Mouse (Mus musculus): ENCODE measurements around the gene Gm49325. TPM values are rescaled to one million over a fixed set of nuclear protein-coding genes. Genes with fewer than 3 reads are reported as not detected.
A peak's percentile ranks its signal among the peaks of the same experiment; 100 is the strongest.

Gene Gm49325
- polyA plus RNA-seq, 1 experiment from 2014 or later: not detected

DNA sequence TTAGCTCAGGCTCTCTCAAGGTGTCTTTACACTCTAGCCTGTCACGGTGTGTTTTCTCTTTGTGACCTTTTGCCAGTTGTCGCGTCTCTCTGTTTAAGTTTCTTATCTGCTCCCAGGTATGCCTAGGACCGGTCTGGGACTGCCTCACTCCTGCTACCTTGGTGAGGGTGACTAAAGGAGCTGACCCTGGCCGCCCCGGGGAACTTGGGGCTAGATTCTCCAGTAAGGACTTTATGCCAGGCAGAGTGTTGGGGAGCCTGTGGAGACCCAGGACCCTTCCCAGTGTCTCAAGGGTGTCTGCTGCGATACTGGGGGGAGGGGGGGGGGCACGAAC, 23.7 kb upstream of the Gm49325 start:
- Histone ChIP-seq H3K36me3 (ENCODE audit: control insufficient read depth, insufficient read depth, low read length) (no peaks in the 10 kb centered on the region; the same call in 1 of the 2 replicates), H3K4me1 (ENCODE audit: control insufficient read depth, insufficient read depth, low read length) (0 out of 2 replicates have a peak, but pooled peaks cover 5% of the 10 kb centered on the region), H3K4me3 (ENCODE audit: low read depth, low read length) (peak overlapping the region; percentile 85), H3K27ac (ENCODE audit: low read length) (peak overlapping the region; percentile 91), H3K4me2 (replicated peaks; ENCODE audit: low read depth, low read length) (peak overlapping the region; percentile 82), H3K9me3 (ENCODE audit: control insufficient read depth, low read depth, low read length) (no peaks in the 10 kb centered on the region), H3K9ac (replicated peaks; ENCODE audit: low read depth, low read length) (peak overlapping the region; percentile 79), H3K27me3 (ENCODE audit: control insufficient read depth, insufficient read depth, low read length) (no peaks in the 10 kb centered on the region)
- ATAC-seq (ENCODE audit: insufficient number of reproducible peaks, insufficient read depth, low FRiP score, low read depth): peak; percentile 36; the same call in 1 of the 2 replicates
- WGBS: 5% methylated on average over 8 of the region's 8 CpGs

GRCm38 (mm10) chr10:77583795-77584422, 22.1 kb upstream of the Gm49325 start:
- no peaks in the 10 kb centered on the region for H3K27me3 ChIP-seq (ENCODE audit: control insufficient read depth, insufficient read depth, low read length)
- 0 out of 2 replicates have a peak overlapping the region, but pooled peaks have one; percentile 82 for H3K4me2 ChIP-seq (replicated peaks; ENCODE audit: low read depth, low read length)
- H3K36me3 ChIP-seq (ENCODE audit: control insufficient read depth, insufficient read depth, low read length): peaks cover 5% of the 10 kb centered on the region; the same call in 1 of the 2 replicates
- H3K4me3 ChIP-seq (ENCODE audit: low read depth, low read length): no peak overlapping the region
- no peak overlapping the region for H3K27ac ChIP-seq (ENCODE audit: low read length)
- H3K4me1 ChIP-seq (ENCODE audit: control insufficient read depth, insufficient read depth, low read length): peaks cover 5% of the 10 kb centered on the region; the same call in 1 of the 2 replicates
- WGBS: 72% methylated on average over 10 of the region's 10 CpGs
- H3K9ac ChIP-seq (replicated peaks; ENCODE audit: low read depth, low read length): 0 out of 2 replicates have a peak overlapping the region, but pooled peaks have one; percentile 6
- no peaks in the 10 kb centered on the region for H3K9me3 ChIP-seq (ENCODE audit: control insufficient read depth, low read depth, low read length)
- ATAC-seq (ENCODE audit: insufficient number of reproducible peaks, insufficient read depth, low FRiP score, low read depth): no peak

DNA sequence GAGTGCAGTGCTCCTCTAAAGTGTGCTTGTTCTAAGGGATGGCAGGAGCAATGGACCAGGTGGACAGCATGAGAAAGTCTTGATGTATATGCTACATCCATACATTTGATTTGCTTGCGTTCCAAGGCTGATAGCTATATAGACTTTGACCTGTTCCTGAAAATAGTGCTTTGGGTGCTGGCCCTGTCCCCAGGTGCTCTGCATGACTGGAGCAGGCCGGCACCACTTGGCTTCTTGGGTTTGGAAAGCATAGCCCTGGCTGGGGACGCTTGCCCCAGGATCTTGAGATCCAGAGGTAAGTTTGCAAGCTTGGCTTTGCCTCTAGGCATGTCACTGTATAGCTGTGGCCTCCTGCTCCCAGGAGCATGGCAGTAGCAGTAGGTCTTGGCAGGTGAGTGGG, 19.4 kb upstream of the Gm49325 start:
- no peaks in the 10 kb centered on the region for H3K27me3 ChIP-seq (ENCODE audit: control insufficient read depth, insufficient read depth, low read length)
- peaks cover 13% of the 10 kb centered on the region for H3K4me1 ChIP-seq (ENCODE audit: control insufficient read depth, insufficient read depth, low read length)
- WGBS: 90% methylated on average over 3 of the region's 3 CpGs
- H3K4me2 ChIP-seq (replicated peaks; ENCODE audit: low read depth, low read length): no peak overlapping the region
- H3K27ac ChIP-seq (ENCODE audit: low read length): no peak overlapping the region
- peaks cover 15% of the 10 kb centered on the region for H3K36me3 ChIP-seq (ENCODE audit: control insufficient read depth, insufficient read depth, low read length)
- no peaks in the 10 kb centered on the region for H3K9me3 ChIP-seq (ENCODE audit: control insufficient read depth, low read depth, low read length)
- no peak for ATAC-seq (ENCODE audit: insufficient number of reproducible peaks, insufficient read depth, low FRiP score, low read depth)
- no peak overlapping the region for H3K4me3 ChIP-seq (ENCODE audit: low read depth, low read length)
- no peak overlapping the region for H3K9ac ChIP-seq (replicated peaks; ENCODE audit: low read depth, low read length)

DNA sequence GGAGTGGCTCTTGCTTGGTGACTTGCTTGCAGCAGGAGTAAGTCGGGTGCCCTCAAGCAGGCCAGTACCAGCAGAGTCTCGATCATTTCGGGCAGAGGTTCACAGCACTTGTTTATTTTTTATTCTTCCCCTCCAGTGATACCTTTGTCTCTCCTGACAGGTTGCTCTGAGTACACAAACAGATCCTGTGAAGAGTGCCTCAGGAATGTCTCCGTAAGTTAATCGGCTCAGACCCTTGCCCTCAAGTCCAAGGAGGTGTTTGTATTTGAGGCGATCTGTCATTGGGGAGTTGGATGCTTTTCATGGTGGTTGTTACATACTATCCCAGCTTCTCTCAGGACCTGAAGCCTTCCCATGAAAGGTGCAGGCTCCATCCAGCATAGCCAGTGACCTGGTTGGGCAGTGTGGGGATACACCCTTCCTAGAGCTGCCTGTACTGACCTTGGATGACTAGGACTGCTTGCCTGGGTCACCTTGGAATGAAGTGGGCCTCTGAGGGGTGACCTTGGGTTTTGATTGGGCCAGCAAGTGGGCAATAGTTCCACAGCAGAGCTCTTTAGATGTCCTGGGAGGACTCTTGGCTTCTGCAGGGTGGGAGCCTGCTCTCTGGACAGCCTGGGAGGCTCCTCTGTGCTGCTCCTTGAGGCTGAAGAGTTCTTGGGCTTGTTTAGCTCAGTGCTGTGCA, 18.8 kb upstream of the Gm49325 start:
- ATAC-seq (ENCODE audit: insufficient number of reproducible peaks, insufficient read depth, low FRiP score, low read depth): no peak
- Histone ChIP-seq H3K36me3 (ENCODE audit: control insufficient read depth, insufficient read depth, low read length) (peaks cover 21% of the 10 kb centered on the region), H3K4me3 (ENCODE audit: low read depth, low read length) (no peak overlapping the region), H3K9me3 (ENCODE audit: control insufficient read depth, low read depth, low read length) (no peaks in the 10 kb centered on the region), H3K27ac (ENCODE audit: low read length) (no peak overlapping the region), H3K9ac (replicated peaks; ENCODE audit: low read depth, low read length) (no peak overlapping the region), H3K27me3 (ENCODE audit: control insufficient read depth, insufficient read depth, low read length) (no peaks in the 10 kb centered on the region), H3K4me1 (ENCODE audit: control insufficient read depth, insufficient read depth, low read length) (peaks cover 13% of the 10 kb centered on the region), H3K4me2 (replicated peaks; ENCODE audit: low read depth, low read length) (no peak overlapping the region)
- WGBS: 66% methylated on average over 6 of the region's 6 CpGs

GRCm38 (mm10) chr10:77588036-77588435, 18.0 kb upstream of the Gm49325 start:
- WGBS: 82% methylated on average over 2 of the region's 2 CpGs
- Histone ChIP-seq H3K4me2 (replicated peaks; ENCODE audit: low read depth, low read length) (no peak overlapping the region), H3K9me3 (ENCODE audit: control insufficient read depth, low read depth, low read length) (no peaks in the 10 kb centered on the region), H3K9ac (replicated peaks; ENCODE audit: low read depth, low read length) (no peak overlapping the region), H3K4me3 (ENCODE audit: low read depth, low read length) (no peak overlapping the region), H3K36me3 (ENCODE audit: control insufficient read depth, insufficient read depth, low read length) (peaks cover 28% of the 10 kb centered on the region), H3K27ac (ENCODE audit: low read length) (no peak overlapping the region), H3K4me1 (ENCODE audit: control insufficient read depth, insufficient read depth, low read length) (peaks cover 9% of the 10 kb centered on the region), H3K27me3 (ENCODE audit: control insufficient read depth, insufficient read depth, low read length) (no peaks in the 10 kb centered on the region)
- no peak for ATAC-seq (ENCODE audit: insufficient number of reproducible peaks, insufficient read depth, low FRiP score, low read depth)

DNA sequence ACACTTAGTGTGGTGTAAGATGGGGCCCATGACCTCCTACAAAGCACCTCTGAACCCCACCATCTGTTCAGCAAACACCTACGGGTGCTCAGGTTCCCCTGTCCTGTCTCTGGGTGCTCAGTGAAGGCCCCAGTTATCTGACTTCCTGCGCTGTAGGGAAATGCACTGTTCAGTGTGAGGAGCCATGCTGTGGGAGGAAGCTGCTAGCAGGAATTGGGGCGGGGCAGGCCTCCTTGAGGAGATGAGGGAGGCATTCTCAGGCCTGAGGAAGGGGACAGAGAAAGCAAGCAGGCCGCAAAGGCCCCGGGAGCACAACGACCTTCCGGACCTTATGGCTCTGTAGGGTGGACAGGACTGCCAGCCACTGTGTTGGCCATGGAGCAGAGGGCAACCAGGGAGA, 16.9 kb upstream of the Gm49325 start:
- peak overlapping the region; percentile 39; the same call in 1 of the 2 replicates for H3K27ac ChIP-seq (ENCODE audit: low read length)
- no peaks in the 10 kb centered on the region for H3K9me3 ChIP-seq (ENCODE audit: control insufficient read depth, low read depth, low read length)
- H3K36me3 ChIP-seq (ENCODE audit: control insufficient read depth, insufficient read depth, low read length): peaks cover 39% of the 10 kb centered on the region
- H3K9ac ChIP-seq (replicated peaks; ENCODE audit: low read depth, low read length): no peak overlapping the region
- H3K4me2 ChIP-seq (replicated peaks; ENCODE audit: low read depth, low read length): no peak overlapping the region
- 78% methylated on average over 7 of the region's 7 CpGs for WGBS
- no peak overlapping the region for H3K4me3 ChIP-seq (ENCODE audit: low read depth, low read length)
- ATAC-seq (ENCODE audit: insufficient number of reproducible peaks, insufficient read depth, low FRiP score, low read depth): no peak
- H3K4me1 ChIP-seq (ENCODE audit: control insufficient read depth, insufficient read depth, low read length): peaks cover 8% of the 10 kb centered on the region
- H3K27me3 ChIP-seq (ENCODE audit: control insufficient read depth, insufficient read depth, low read length): no peaks in the 10 kb centered on the region

- Histone ChIP-seq H3K27ac (ENCODE audit: low read length) (peak overlapping the region; percentile 39; the same call in 1 of the 2 replicates), H3K4me2 (replicated peaks; ENCODE audit: low read depth, low read length) (no peak overlapping the region), H3K9ac (replicated peaks; ENCODE audit: low read depth, low read length) (no peak overlapping the region), H3K36me3 (ENCODE audit: control insufficient read depth, insufficient read depth, low read length) (peaks cover 45% of the 10 kb centered on the region), H3K27me3 (ENCODE audit: control insufficient read depth, insufficient read depth, low read length) (no peaks in the 10 kb centered on the region), H3K9me3 (ENCODE audit: control insufficient read depth, low read depth, low read length) (no peaks in the 10 kb centered on the region), H3K4me3 (ENCODE audit: low read depth, low read length) (no peak overlapping the region), H3K4me1 (ENCODE audit: control insufficient read depth, insufficient read depth, low read length) (peaks cover 8% of the 10 kb centered on the region)
- 66% methylated on average over 8 of the region's 8 CpGs for WGBS
- ATAC-seq (ENCODE audit: insufficient number of reproducible peaks, insufficient read depth, low FRiP score, low read depth): no peak
Measured at GRCm38 (mm10) chr10:77589749-77590148, 16.2 kb upstream of the Gm49325 start.

DNA sequence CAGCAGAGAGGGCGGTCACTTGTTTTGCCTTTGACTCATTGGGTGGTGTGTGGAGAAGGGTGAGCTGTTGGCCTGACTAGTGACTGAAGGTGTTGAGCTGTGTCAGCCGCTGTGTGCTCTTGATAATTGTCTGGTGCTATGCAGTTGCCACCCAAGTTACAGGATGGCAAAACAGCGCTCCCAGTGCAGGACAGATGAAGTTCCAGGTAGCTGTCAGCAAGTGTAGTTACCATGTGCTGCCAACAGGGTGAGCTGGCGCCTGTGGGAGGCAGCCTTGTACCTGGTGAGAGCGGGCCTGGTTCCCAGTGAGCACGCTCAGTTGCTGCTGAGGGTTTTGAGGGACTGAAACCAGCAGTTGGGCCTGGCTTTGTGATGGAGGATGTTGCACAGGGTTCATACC, 15.2 kb upstream of the Gm49325 start:
- Histone ChIP-seq H3K4me3 (ENCODE audit: low read depth, low read length) (no peak overlapping the region), H3K9ac (replicated peaks; ENCODE audit: low read depth, low read length) (no peak overlapping the region), H3K4me2 (replicated peaks; ENCODE audit: low read depth, low read length) (no peak overlapping the region), H3K9me3 (ENCODE audit: control insufficient read depth, low read depth, low read length) (no peaks in the 10 kb centered on the region), H3K27me3 (ENCODE audit: control insufficient read depth, insufficient read depth, low read length) (no peaks in the 10 kb centered on the region), H3K4me1 (ENCODE audit: control insufficient read depth, insufficient read depth, low read length) (peaks cover 8% of the 10 kb centered on the region), H3K27ac (ENCODE audit: low read length) (no peak overlapping the region; the same call in 1 of the 2 replicates), H3K36me3 (ENCODE audit: control insufficient read depth, insufficient read depth, low read length) (peaks cover 53% of the 10 kb centered on the region)
- WGBS: 39% methylated on average over 6 of the region's 6 CpGs
- peak; percentile 64; the same call in 1 of the 2 replicates for ATAC-seq (ENCODE audit: insufficient number of reproducible peaks, insufficient read depth, low FRiP score, low read depth)

Data from stomach, embryonic 14.5 days (tissue).